Mouse (Mus musculus) thymus, postnatal 0 days (tissue): ENCODE results near the gene Pip4k2a. TPM values are rescaled to one million over a fixed set of nuclear protein-coding genes. Genes with fewer than 3 reads are reported as not detected.

Source experiments
- DNase-seq: peaks from one replicate; pipeline ENCODE4 v3.0.0-alpha.2; 2015; ENCODE audit warnings: low spot score
- polyA plus RNA-seq: library from polyadenylated mRNA; unstranded; fragments of >200 nt; fragmentation: Nextera tagmentation; extraction: Ambion mirVana; gene quantifications from 2 replicates; pipeline ENCODE4 v1.2.1, GENCODE M21; 2015

The Pip4k2a gene
- polyA plus RNA-seq, 1 experiment from 2014 or later, result 53.7 TPM

GRCm38 (mm10) chr2:18982581-18982980 is 15.3 kb downstream of the Pip4k2a start:
- DNase-seq, result peak; percentile 42

GRCm38 (mm10) chr2:18979675-18980074 is 18.3 kb downstream of the Pip4k2a start:
- DNase-seq, result no peak

GRCm38 (mm10) chr2:18979046-18979445 is 18.9 kb downstream of the Pip4k2a start:
- DNase-seq, result no peak

- DNase-seq, result no peak
Observed at GRCm38 (mm10) chr2:18977201-18977805, 20.6 kb downstream of the Pip4k2a start.

- no peak for DNase-seq
Observed at GRCm38 (mm10) chr2:18976175-18976574, 21.8 kb downstream of the Pip4k2a start.

- DNase-seq, result no peak
Observed at GRCm38 (mm10) chr2:18974882-18975645, 22.9 kb downstream of the Pip4k2a start.

GRCm38 (mm10) chr2:18971564-18971963 is 26.4 kb downstream of the Pip4k2a start:
- no peak for DNase-seq

- no peak for DNase-seq
Observed at GRCm38 (mm10) chr2:18970461-18970860, 27.5 kb downstream of the Pip4k2a start.

- no peak for DNase-seq
Observed at GRCm38 (mm10) chr2:18969066-18969681, 28.8 kb downstream of the Pip4k2a start.

GRCm38 (mm10) chr2:18967451-18968063 is 30.4 kb downstream of the Pip4k2a start:
- DNase-seq, result peak; percentile 56

GRCm38 (mm10) chr2:18966566-18966965 is 31.4 kb downstream of the Pip4k2a start:
- no peak for DNase-seq

- no peak for DNase-seq
Observed at GRCm38 (mm10) chr2:18965950-18966349, 32.0 kb downstream of the Pip4k2a start.

- DNase-seq, result no peak
Observed at GRCm38 (mm10) chr2:18965108-18965507, 32.8 kb downstream of the Pip4k2a start.

GRCm38 (mm10) chr2:18963286-18964040 is 34.5 kb downstream of the Pip4k2a start:
- peak; percentile 44 for DNase-seq

GRCm38 (mm10) chr2:18962502-18962901 is 35.4 kb downstream of the Pip4k2a start:
- DNase-seq, result peak; percentile 23

- DNase-seq, result no peak
Observed at GRCm38 (mm10) chr2:18960376-18960973, 37.5 kb downstream of the Pip4k2a start.

- no peak for DNase-seq
Observed at GRCm38 (mm10) chr2:18959558-18959957, 38.4 kb downstream of the Pip4k2a start.

GRCm38 (mm10) chr2:18959008-18959407 is 38.9 kb downstream of the Pip4k2a start:
- DNase-seq, result no peak

- DNase-seq, result peak; percentile 56
Observed at GRCm38 (mm10) chr2:18958501-18958900, 39.4 kb downstream of the Pip4k2a start.

- no peak for DNase-seq
Observed at GRCm38 (mm10) chr2:18958044-18958443, 39.9 kb downstream of the Pip4k2a start.

- peak; percentile 75 for DNase-seq
Observed at GRCm38 (mm10) chr2:18957459-18957858, 40.5 kb downstream of the Pip4k2a start.
